7 mouse cellular contexts compared by ENCODE assay signal in genomic region chr17:88652702-88653374, GRCm38 (mm10). TPM values are rescaled to one million over a fixed set of nuclear protein-coding genes. Genes with fewer than 3 reads are reported as not detected.
DNase-seq lines count a peak whose midpoint lies in the region; ATAC-seq and TF ChIP-seq lines count a peak whose summit lies in the region.

No protein-coding gene starts in this region.

- H3K36me3 ChIP-seq in intestine, postnatal 0 days (ENCODE audit: control insufficient read depth, insufficient read depth): no peaks in the 10 kb centered on the region; the same call in 1 of the 2 replicates
- no peaks in the 10 kb centered on the region for H3K36me3 ChIP-seq in midbrain, embryonic 12.5 days

- 21% methylated on average over 21 of the region's 21 CpGs for WGBS in intestine, postnatal 0 days
- WGBS in midbrain, embryonic 12.5 days: 19% methylated on average over 21 of the region's 21 CpGs

- DNase-seq in T-cell, adult 2 months (ENCODE audit: low spot score): peak; percentile 62
- peak; percentile 94 to 96 for DNase-seq in cerebellum, postnatal 10 days
- DNase-seq in gastrocnemius, adult 18-20 months (ENCODE audit: low spot score): peak; percentile 55
- peak; percentile 87 to 92 for DNase-seq in left cerebral cortex, postnatal 25 days (ENCODE audit: low spot score in 2 of 2)
- DNase-seq in spleen, adult 12 weeks (ENCODE audit: low spot score): peak; percentile 43

- H3K9me3 ChIP-seq in intestine, postnatal 0 days (ENCODE audit: control insufficient read depth): no peaks in the 10 kb centered on the region
- no peaks in the 10 kb centered on the region for H3K9me3 ChIP-seq in midbrain, embryonic 12.5 days

- peak; percentile 93 for TF ChIP-seq CTCF in intestine, postnatal 0 days (IDR thresholded peaks at IDR 0.05; ENCODE audit: low read depth)

- H3K27me3 ChIP-seq in intestine, postnatal 0 days (replicated peaks; ENCODE audit: control insufficient read depth, insufficient read depth, low read length): no peaks in the 10 kb centered on the region; the same call in 1 of the 2 replicates
- no peaks in the 10 kb centered on the region for H3K27me3 ChIP-seq in midbrain, embryonic 12.5 days

- H3K4me2 ChIP-seq in intestine, postnatal 0 days (replicated peaks; ENCODE audit: low read depth): no peak overlapping the region
- peak overlapping the region; percentile 21 for H3K4me2 ChIP-seq in midbrain, embryonic 12.5 days (replicated peaks)

- H3K27ac ChIP-seq in intestine, postnatal 0 days (ENCODE audit: low read depth, low read length): no peak overlapping the region
- H3K27ac ChIP-seq in midbrain, embryonic 12.5 days (replicated peaks): no peak overlapping the region

- no peak overlapping the region for H3K9ac ChIP-seq in intestine, postnatal 0 days (ENCODE audit: low read depth, low read length)
- 0 out of 2 replicates have a peak overlapping the region, but pooled peaks have one; percentile 24 for H3K9ac ChIP-seq in midbrain, embryonic 12.5 days (replicated peaks)

- intact Hi-C loops in left cerebral cortex, postnatal 25 days (cut with DNase I): loop anchor here (1.0 to 5.0 kb wide), 4 partner anchors 100 to 1932 kb away; no protein-coding TSS in a partner anchor

- 0 out of 2 replicates have a peak, but pooled peaks have one; percentile 31 for ATAC-seq in intestine, postnatal 0 days
- ATAC-seq in midbrain, embryonic 12.5 days (ENCODE audit: low FRiP score, low read depth): peak; percentile 67

- no peak overlapping the region for H3K4me3 ChIP-seq in intestine, postnatal 0 days (ENCODE audit: low read depth, low read length)
- H3K4me3 ChIP-seq in midbrain, embryonic 12.5 days: no peak overlapping the region

- no peaks in the 10 kb centered on the region for H3K4me1 ChIP-seq in intestine, postnatal 0 days (replicated peaks; ENCODE audit: control insufficient read depth, insufficient read depth, low read length)
- H3K4me1 ChIP-seq in midbrain, embryonic 12.5 days: 0 out of 2 replicates have a peak, but pooled peaks cover 2% of the 10 kb centered on the region

RNA-seq across cellular contexts. Expression of gene Gtf2a1l, which starts 15.6 kb away (rescaled TPM):
- total RNA-seq in gastrocnemius, adult 18-20 months (2021): not detected
- polyA plus RNA-seq in intestine, postnatal 0 days (2015; fragmentation: Nextera tagmentation; extraction: Ambion mirVana): not detected in 2 replicates
- under 1 TPM; 0.21 to 0.30 TPM for total RNA-seq in left cerebral cortex, postnatal 25 days (2021)
- polyA plus RNA-seq in midbrain, embryonic 12.5 days (2016; fragmentation: Nextera tagmentation; extraction: Ambion mirVana): 0.21 and 0.64 TPM in 2 replicates

RNA-seq across cellular contexts. Expression of gene Ston1, which starts 55.4 kb away (rescaled TPM):
- 1 to 10 TPM; 5.1 to 6.2 TPM for total RNA-seq in gastrocnemius, adult 18-20 months (2021)
- 3.7 and 3.9 TPM in 2 replicates for polyA plus RNA-seq in intestine, postnatal 0 days (2015; fragmentation: Nextera tagmentation; extraction: Ambion mirVana)
- 1 to 10 TPM; 5.0 to 7.6 TPM for total RNA-seq in left cerebral cortex, postnatal 25 days (2021)
- 1.6 and 2.7 TPM in 2 replicates for polyA plus RNA-seq in midbrain, embryonic 12.5 days (2016; fragmentation: Nextera tagmentation; extraction: Ambion mirVana)

Comparison
In these comparisons a context has a peak if more than half of its experiments do, and no peak if none do; other contexts are left out.
1. DNase-seq: peak in every context shown above with its lines; median percentile 95 in cerebellum, postnatal 10 days; 90 in left cerebral cortex, postnatal 25 days; 62 in T-cell, adult 2 months; 55 in gastrocnemius, adult 18-20 months; 43 in spleen, adult 12 weeks.